Mouse (Mus musculus): ENCODE data around the gene 1700037C18Rik.

1700037C18Rik gene

DNA sequence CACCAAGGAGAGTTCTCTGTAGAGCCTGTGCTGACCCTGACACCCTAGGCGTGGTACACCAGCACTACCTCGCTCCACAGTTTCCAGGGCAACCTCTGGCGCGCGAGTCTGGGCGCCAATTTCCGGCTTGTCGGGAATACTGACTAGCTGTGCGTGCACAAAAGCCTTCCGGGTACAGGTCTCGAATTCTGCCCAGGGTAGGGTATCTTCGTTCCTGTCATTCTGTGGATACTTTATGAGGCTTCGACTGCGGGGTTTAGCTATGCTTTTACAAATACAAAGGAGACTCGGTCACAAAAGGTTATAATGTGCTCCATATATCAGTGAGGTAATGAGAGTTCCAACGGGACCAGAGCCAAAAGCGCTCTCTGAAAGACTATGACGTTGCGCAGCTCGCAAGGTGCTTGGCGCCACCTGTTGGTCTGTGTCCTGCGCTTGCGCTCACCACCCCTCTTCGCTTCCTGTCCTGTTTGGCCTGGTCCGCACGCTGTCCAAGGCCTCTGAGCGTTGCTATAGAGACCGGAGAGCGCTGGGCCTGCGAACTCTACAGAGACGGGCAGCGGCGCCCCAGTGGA, at the start of gene 1700037C18Rik, which contains the start of gene Cluap1:
TSS of gene 1700037C18Rik (minus strand) at position 153 of the 575 bp plus-strand sequence.
TSS of gene Cluap1 (plus strand) at position 265 of the 575 bp plus-strand sequence.
- peak; percentile 90 to 91 for DNase-seq (ENCODE audit: low spot score in 2 of 2)

GRCm38 (mm10) chr16:3956369-3956768, 47.9 kb upstream of the 1700037C18Rik start:
- no peak for DNase-seq (ENCODE audit: low spot score in 2 of 2)

- no peak for DNase-seq (ENCODE audit: low spot score in 2 of 2)
Measured at GRCm38 (mm10) chr16:3951141-3951540, 42.7 kb upstream of the 1700037C18Rik start.

GRCm38 (mm10) chr16:3934701-3935100, 26.2 kb upstream of the 1700037C18Rik start:
- DNase-seq (ENCODE audit: low spot score in 2 of 2) = no peak

GRCm38 (mm10) chr16:3934091-3934490, 25.6 kb upstream of the 1700037C18Rik start:
- DNase-seq (ENCODE audit: low spot score in 2 of 2) = no peak

DNA sequence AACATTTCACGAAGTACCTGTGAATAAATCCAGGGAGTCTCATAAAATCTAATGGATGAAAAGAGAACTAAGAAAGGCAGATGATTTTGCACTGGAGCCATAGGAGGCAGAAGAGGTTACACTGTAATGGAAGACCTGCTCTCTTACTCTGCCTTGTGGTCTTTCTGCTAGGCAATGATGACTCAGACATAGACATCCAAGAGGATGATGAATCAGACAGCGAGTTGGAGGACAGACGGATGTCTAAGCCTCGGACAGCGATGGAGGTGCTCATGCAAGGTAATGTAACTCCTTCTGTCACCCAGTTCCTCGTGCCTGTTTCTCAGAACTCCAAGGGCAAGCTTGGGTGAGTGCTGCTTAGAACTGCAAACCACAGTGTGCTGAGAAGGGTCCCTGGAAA, 25.0 kb upstream of the 1700037C18Rik start:
- DNase-seq (ENCODE audit: low spot score in 2 of 2) = no peak

- no peak for DNase-seq (ENCODE audit: low spot score in 2 of 2)
Measured at GRCm38 (mm10) chr16:3929151-3929550, 20.7 kb upstream of the 1700037C18Rik start.

GRCm38 (mm10) chr16:3928582-3928981, 20.1 kb upstream of the 1700037C18Rik start:
- no peak for DNase-seq (ENCODE audit: low spot score in 2 of 2)

- DNase-seq (ENCODE audit: low spot score in 2 of 2) = no peak
Measured at GRCm38 (mm10) chr16:3923966-3924365, 15.5 kb upstream of the 1700037C18Rik start.

GRCm38 (mm10) chr16:3923515-3923914, 15.0 kb upstream of the 1700037C18Rik start:
- DNase-seq (ENCODE audit: low spot score in 2 of 2) = no peak

DNA sequence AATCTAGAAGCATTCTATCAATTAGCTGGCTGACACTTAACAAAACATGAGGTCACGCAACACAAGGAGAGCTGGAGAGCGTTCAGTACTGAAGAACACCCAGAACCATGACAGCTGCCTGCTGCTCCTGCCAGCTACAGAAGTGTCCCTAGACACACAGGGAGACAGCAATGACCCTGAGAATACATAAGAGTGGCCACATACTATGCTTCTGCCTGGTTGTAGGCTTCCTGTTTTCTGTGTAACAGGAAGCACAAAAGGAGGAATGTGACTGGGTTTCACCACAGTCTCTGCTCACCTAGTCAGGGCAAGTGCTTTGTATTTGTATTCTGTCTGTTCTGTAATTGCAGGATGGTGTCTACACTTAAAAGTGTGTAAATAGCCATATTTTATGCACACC, 12.3 kb upstream of the 1700037C18Rik start:
- DNase-seq (ENCODE audit: low spot score in 2 of 2) = no peak

- no peak for DNase-seq (ENCODE audit: low spot score in 2 of 2)
Measured at GRCm38 (mm10) chr16:3909118-3909517, 629 bp upstream of the 1700037C18Rik start.

DNA sequence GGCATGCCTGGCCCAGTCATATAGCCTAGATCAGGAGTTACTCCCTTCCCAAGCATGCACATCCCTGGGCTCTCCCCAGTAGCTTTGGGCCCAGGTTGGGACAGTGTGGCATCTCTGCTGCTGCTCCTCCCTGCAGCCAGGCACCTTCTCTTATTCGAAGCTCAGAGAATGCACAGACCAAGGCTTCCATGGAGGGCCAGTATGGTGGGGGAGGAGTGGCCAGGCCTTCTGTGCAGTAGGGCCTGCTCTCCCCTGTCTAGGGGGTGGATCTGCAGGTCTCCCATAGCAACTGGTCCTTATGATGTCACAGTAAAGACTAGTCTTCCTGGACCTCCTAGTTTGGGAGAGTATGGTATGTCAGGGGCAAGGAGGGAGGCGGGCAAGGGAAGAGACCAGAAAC, 1.0 kb downstream of the 1700037C18Rik start:
- DNase-seq (ENCODE audit: low spot score in 2 of 2) = no peak

DNA sequence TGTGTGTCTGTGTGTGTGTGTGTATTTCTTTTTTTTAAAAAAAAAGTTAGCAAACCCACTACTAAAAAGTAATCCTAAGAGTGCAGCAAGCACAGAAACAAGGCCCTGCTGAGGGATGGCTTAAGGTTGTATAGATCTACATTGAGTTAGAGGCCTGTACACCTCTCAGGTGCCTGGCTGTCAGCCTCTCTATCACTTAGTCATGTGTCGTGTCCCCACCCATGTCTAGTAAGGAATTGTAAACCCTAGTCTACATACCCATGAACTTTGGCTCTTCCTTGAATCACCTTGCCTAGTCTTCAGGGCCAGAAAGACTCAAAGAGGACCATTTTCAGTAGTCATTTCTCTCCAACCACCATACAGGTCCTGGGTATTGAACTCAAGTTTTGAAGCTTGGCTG, 11.9 kb downstream of the 1700037C18Rik start:
- DNase-seq (ENCODE audit: low spot score in 2 of 2) = no peak

- no peak for DNase-seq (ENCODE audit: low spot score in 2 of 2)
Measured at GRCm38 (mm10) chr16:3896046-3896445, 12.4 kb downstream of the 1700037C18Rik start.

- DNase-seq (ENCODE audit: low spot score in 2 of 2) = no peak
Measured at GRCm38 (mm10) chr16:3895173-3895792, 13.2 kb downstream of the 1700037C18Rik start.

GRCm38 (mm10) chr16:3893739-3894138, 14.8 kb downstream of the 1700037C18Rik start:
- no peak for DNase-seq (ENCODE audit: low spot score in 2 of 2)

GRCm38 (mm10) chr16:3891621-3892295, 16.7 kb downstream of the 1700037C18Rik start:
- DNase-seq (ENCODE audit: low spot score in 2 of 2) = no peak

DNA sequence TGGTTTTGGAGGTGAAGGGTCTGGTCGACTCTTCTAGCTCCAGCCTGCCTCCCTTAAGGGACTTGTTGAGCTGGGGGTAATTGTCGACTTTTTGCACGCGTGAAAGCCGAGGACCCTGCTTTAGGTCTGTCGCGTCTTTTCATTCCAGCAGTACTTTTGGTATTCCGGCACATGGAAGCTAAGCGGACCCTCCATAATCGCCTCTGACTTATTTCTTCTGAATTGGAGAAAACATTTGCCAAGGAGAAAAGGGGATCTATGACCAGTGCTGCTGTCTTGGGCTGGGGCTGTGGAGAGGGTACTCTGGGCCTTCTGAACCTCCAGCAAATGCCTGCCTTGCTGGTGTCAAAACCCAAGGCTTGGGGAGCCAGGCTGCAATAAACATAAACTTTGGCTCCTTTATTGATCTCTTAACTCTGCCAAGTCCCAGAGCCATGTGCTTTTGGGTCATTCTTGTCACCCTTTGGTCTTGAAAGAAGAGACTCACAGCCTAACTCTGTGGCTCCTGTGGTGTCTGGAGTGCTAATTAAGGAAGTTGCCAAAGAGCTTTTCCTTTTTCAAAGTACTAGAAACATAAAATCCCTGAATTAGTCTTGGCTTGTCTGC, 23.3 kb downstream of the 1700037C18Rik start:
- DNase-seq (ENCODE audit: low spot score in 2 of 2) = no peak

GRCm38 (mm10) chr16:3884201-3885064, 24.1 kb downstream of the 1700037C18Rik start, which contains the start of the genes Zfp597 and Gm20695:
Gene Zfp597, minus strand, starts transcription at chr16:3884561.
Gene Gm20695, plus strand, starts transcription at chr16:3884648.
- DNase-seq (ENCODE audit: low spot score in 2 of 2) = peak; percentile 81 to 86

- no peak for DNase-seq (ENCODE audit: low spot score in 2 of 2)
Measured at GRCm38 (mm10) chr16:3876346-3876745, 32.1 kb downstream of the 1700037C18Rik start.

Measured in frontal cortex, postnatal 25 days (tissue).